Mouse (Mus musculus) G1E (cell line): ENCODE measurements around the gene Rinl. TPM values are rescaled to one million over a fixed set of nuclear protein-coding genes. Genes with fewer than 3 reads are reported as not detected.

Experiments used
- ATAC-seq: 2 replicates; pipeline ENCODE4 v1.8.0; 2016; ENCODE audit warnings: mild to moderate bottlenecking; ENCODE audit not compliant: insufficient number of reproducible peaks, poor library complexity, low FRiP score, severe bottlenecking; ENCODE audit errors: extremely low read depth
- DNase-seq: peaks from one replicate; pipeline ENCODE4 v3.0.0; 2012; ENCODE audit warnings: low spot score
- H3K27me3 ChIP-seq: 2 replicates; pipeline ENCODE4 v1.6.1; 2012; ENCODE audit warnings: mild to moderate bottlenecking, low read length, inconsistent platforms; ENCODE audit not compliant: insufficient read depth
- H3K36me3 ChIP-seq: replicated peaks from 2 replicates; pipeline ENCODE3; 2012; ENCODE audit warnings: mild to moderate bottlenecking, inconsistent platforms
- H3K4me1 ChIP-seq: 2 replicates; pipeline ENCODE4 v1.6.1; 2012; ENCODE audit warnings: low read depth, low read length, inconsistent platforms, mixed read lengths; ENCODE audit not compliant: insufficient read depth
- H3K4me3 ChIP-seq: 2 replicates; pipeline ENCODE4 v1.5.1; 2012; ENCODE audit warnings: low read depth, mild to moderate bottlenecking, inconsistent platforms, low read length, moderate library complexity, mixed read lengths
- H3K9me3 ChIP-seq: replicated peaks from 2 replicates; pipeline ENCODE4 v1.6.1; 2012; ENCODE audit warnings: inconsistent platforms
- CTCF ChIP-seq: IDR thresholded peaks from 2 replicates; pipeline ENCODE4 v1.5.1; 2012; ENCODE audit warnings: low read depth, low read length, inconsistent platforms, mixed read lengths
- GATA1 ChIP-seq: IDR thresholded peaks from 2 replicates; pipeline ENCODE4 v1.6.1; 2012; ENCODE audit warnings: borderline replicate concordance, low read length, inconsistent platforms, mixed read lengths
- GATA2 ChIP-seq: IDR thresholded peaks from 2 replicates; pipeline ENCODE4 v1.6.1; 2012; ENCODE audit warnings: low read depth, low read length, inconsistent platforms, borderline replicate concordance
- POLR2AphosphoS5 ChIP-seq: IDR thresholded peaks from 2 replicates; pipeline ENCODE4 v1.6.1; 2012; ENCODE audit warnings: low read depth, low read length, inconsistent platforms; ENCODE audit not compliant: insufficient replicate concordance
- TAL1 ChIP-seq: conservative IDR thresholded peaks from 2 replicates; pipeline ENCODE4 v1.6.1; 2012; ENCODE audit warnings: low read depth, low read length, inconsistent platforms, mixed read lengths
- polyA plus RNA-seq: library from polyadenylated mRNA; stranded (reverse); fragments of >175 nt; gene quantifications from 2 replicates; pipeline ENCODE4 v1.2.3, GENCODE M21; 2012
- total RNA-seq, 2 experiments: library from RNA; stranded (forward) in 1 of 2; stranded (reverse) in 1 of 2; fragments of 200-1000 nt in 1 of 2; fragments of >200 nt in 1 of 2; fragmentation: Nextera tagmentation in 1 of 2; gene quantifications; 2 replicates each; pipeline ENCODE4 v1.2.3; 2014 to 2017

Gene Rinl
- total and polyA plus RNA-seq, 3 experiments, result 1.4 to 1.8 (median 1.4) TPM

- no peaks in the 10 kb centered on the region for H3K9me3 ChIP-seq
- TF ChIP-seq CTCF, result no peak
- no peak for TF ChIP-seq POLR2AphosphoS5
- no peak for TF ChIP-seq TAL1
- no peak for TF ChIP-seq GATA2
- TF ChIP-seq GATA1, result no peak
- ATAC-seq (no peak), DNase-seq (no peak)
- peaks cover 42% of the 10 kb centered on the region for H3K36me3 ChIP-seq
- H3K4me3 ChIP-seq, result no peak overlapping the region
- peaks cover 5% of the 10 kb centered on the region; the same call in 1 of the 2 replicates for H3K4me1 ChIP-seq
- H3K27me3 ChIP-seq, result peaks cover 6% of the 10 kb centered on the region; the same call in 1 of the 2 replicates
Observed at GRCm38 (mm10) chr7:28789235-28789634, 466 bp downstream of the Rinl start.

- peaks cover 12% of the 10 kb centered on the region; the same call in 1 of the 2 replicates for H3K27me3 ChIP-seq
- peaks cover 13% of the 10 kb centered on the region for H3K4me1 ChIP-seq
- DNase-seq (no peak), ATAC-seq (no peak)
- H3K4me3 ChIP-seq, result no peak overlapping the region
- no peak for TF ChIP-seq TAL1
- TF ChIP-seq CTCF, result no peak
- TF ChIP-seq GATA2, result no peak
- no peak for TF ChIP-seq GATA1
- no peak for TF ChIP-seq POLR2AphosphoS5
- H3K36me3 ChIP-seq, result peaks cover 32% of the 10 kb centered on the region
- no peaks in the 10 kb centered on the region for H3K9me3 ChIP-seq
Observed at GRCm38 (mm10) chr7:28790066-28790806, 1.5 kb downstream of the Rinl start.

- H3K36me3 ChIP-seq, result peaks cover 18% of the 10 kb centered on the region
- peaks cover 18% of the 10 kb centered on the region; the same call in 1 of the 2 replicates for H3K27me3 ChIP-seq
- TF ChIP-seq POLR2AphosphoS5, result no peak
- no peak overlapping the region for H3K4me3 ChIP-seq
- DNase-seq (no peak), ATAC-seq (no peak)
- peaks cover 26% of the 10 kb centered on the region for H3K4me1 ChIP-seq
- no peaks in the 10 kb centered on the region for H3K9me3 ChIP-seq
Observed at GRCm38 (mm10) chr7:28791706-28792105, 2.9 kb downstream of the Rinl start.

GRCm38 (mm10) chr7:28792391-28793185 lies 3.8 kb downstream of the Rinl start:
- no peak for DNase-seq
- no peak for ATAC-seq
- H3K36me3 ChIP-seq, result peaks cover 11% of the 10 kb centered on the region
- peaks cover 18% of the 10 kb centered on the region; the same call in 1 of the 2 replicates for H3K27me3 ChIP-seq
- H3K4me1 ChIP-seq, result peaks cover 32% of the 10 kb centered on the region
- no peak for TF ChIP-seq GATA1
- TF ChIP-seq GATA2, result no peak
- no peak for TF ChIP-seq CTCF
- no peak for TF ChIP-seq TAL1
- TF ChIP-seq POLR2AphosphoS5, result no peak
- no peaks in the 10 kb centered on the region for H3K9me3 ChIP-seq
- no peak overlapping the region for H3K4me3 ChIP-seq

- Histone ChIP-seq H3K27me3 (peaks cover 18% of the 10 kb centered on the region; the same call in 1 of the 2 replicates), H3K4me1 (peaks cover 35% of the 10 kb centered on the region), H3K9me3 (no peaks in the 10 kb centered on the region), H3K36me3 (peaks cover 1% of the 10 kb centered on the region), H3K4me3 (no peak overlapping the region)
- TF ChIP-seq GATA1 (no peak), CTCF (no peak), TAL1 (no peak)
- ATAC-seq, result no peak
- peak; percentile 32 for DNase-seq
Observed at GRCm38 (mm10) chr7:28793834-28794233, 5.1 kb downstream of the Rinl start.

GRCm38 (mm10) chr7:28794496-28794895 lies 5.7 kb downstream of the Rinl start:
- no peaks in the 10 kb centered on the region for H3K36me3 ChIP-seq
- TF ChIP-seq CTCF (no peak), POLR2AphosphoS5 (no peak), GATA2 (no peak), GATA1 (no peak), TAL1 (no peak)
- no peaks in the 10 kb centered on the region for H3K9me3 ChIP-seq
- H3K27me3 ChIP-seq, result peaks cover 18% of the 10 kb centered on the region; the same call in 1 of the 2 replicates
- no peak overlapping the region for H3K4me3 ChIP-seq
- ATAC-seq (no peak), DNase-seq (no peak)
- peaks cover 38% of the 10 kb centered on the region for H3K4me1 ChIP-seq
